Mouse (Mus musculus): ENCODE data around the gene Eva1b. TPM values are rescaled to one million over a fixed set of nuclear protein-coding genes. Genes with fewer than 3 reads are reported as not detected.

Eva1b gene
- polyA plus RNA-seq, 1 experiment from 2014 or later: 103 TPM

- Histone ChIP-seq H3K4me1 (ENCODE audit: insufficient read depth, low read length) (peaks cover 37% of the 10 kb centered on the region), H3K27me3 (ENCODE audit: insufficient read depth, low read length) (no peaks in the 10 kb centered on the region), H3K27ac (ENCODE audit: low read length) (no peak overlapping the region), H3K4me2 (replicated peaks; ENCODE audit: low read depth, low read length) (no peak overlapping the region), H3K36me3 (ENCODE audit: insufficient read depth, low read length) (peaks cover 45% of the 10 kb centered on the region), H3K9me3 (ENCODE audit: low read length) (no peaks in the 10 kb centered on the region), H3K4me3 (ENCODE audit: low read length) (no peak overlapping the region), H3K9ac (replicated peaks; ENCODE audit: low read length) (no peak overlapping the region)
- ATAC-seq (ENCODE audit: low FRiP score, low TSS enrichment): no peak
- WGBS: 90% methylated on average over 4 of the region's 4 CpGs
These were observed 12.9 kb upstream of the Eva1b start for GRCm38 (mm10) chr4:126134639-126135038.

- H3K4me2 ChIP-seq (replicated peaks; ENCODE audit: low read depth, low read length): no peak overlapping the region
- H3K27ac ChIP-seq (ENCODE audit: low read length): no peak overlapping the region
- WGBS: 86% methylated on average over 4 of the region's 4 CpGs
- peaks cover 17% of the 10 kb centered on the region for H3K4me1 ChIP-seq (ENCODE audit: insufficient read depth, low read length)
- H3K9me3 ChIP-seq (ENCODE audit: low read length): no peaks in the 10 kb centered on the region
- no peaks in the 10 kb centered on the region for H3K27me3 ChIP-seq (ENCODE audit: insufficient read depth, low read length)
- no peak overlapping the region for H3K9ac ChIP-seq (replicated peaks; ENCODE audit: low read length)
- ATAC-seq (ENCODE audit: low FRiP score, low TSS enrichment): no peak
- H3K4me3 ChIP-seq (ENCODE audit: low read length): no peak overlapping the region
- H3K36me3 ChIP-seq (ENCODE audit: insufficient read depth, low read length): peaks cover 46% of the 10 kb centered on the region
These were observed 9.8 kb upstream of the Eva1b start for GRCm38 (mm10) chr4:126137773-126138172.

GRCm38 (mm10) chr4:126141021-126141420 is 6.5 kb upstream of the Eva1b start:
- Histone ChIP-seq H3K27me3 (ENCODE audit: insufficient read depth, low read length) (no peaks in the 10 kb centered on the region), H3K9ac (replicated peaks; ENCODE audit: low read length) (peak overlapping the region; percentile 29; the same call in 1 of the 2 replicates), H3K4me1 (ENCODE audit: insufficient read depth, low read length) (peaks cover 23% of the 10 kb centered on the region), H3K36me3 (ENCODE audit: insufficient read depth, low read length) (peaks cover 36% of the 10 kb centered on the region), H3K9me3 (ENCODE audit: low read length) (no peaks in the 10 kb centered on the region), H3K4me3 (ENCODE audit: low read length) (no peak overlapping the region), H3K27ac (ENCODE audit: low read length) (peak overlapping the region; percentile 73), H3K4me2 (replicated peaks; ENCODE audit: low read depth, low read length) (no peak overlapping the region)
- no peak for ATAC-seq (ENCODE audit: low FRiP score, low TSS enrichment)
- WGBS: 59% methylated on average over 5 of the region's 5 CpGs

GRCm38 (mm10) chr4:126145396-126145795 is 2.1 kb upstream of the Eva1b start:
- no peak overlapping the region for H3K9ac ChIP-seq (replicated peaks; ENCODE audit: low read length)
- H3K4me1 ChIP-seq (ENCODE audit: insufficient read depth, low read length): peaks cover 52% of the 10 kb centered on the region
- no peak for ATAC-seq (ENCODE audit: low FRiP score, low TSS enrichment)
- no peak overlapping the region for H3K4me2 ChIP-seq (replicated peaks; ENCODE audit: low read depth, low read length)
- no peaks in the 10 kb centered on the region for H3K36me3 ChIP-seq (ENCODE audit: insufficient read depth, low read length)
- no peaks in the 10 kb centered on the region for H3K27me3 ChIP-seq (ENCODE audit: insufficient read depth, low read length)
- H3K4me3 ChIP-seq (ENCODE audit: low read length): no peak overlapping the region
- no peak overlapping the region for H3K27ac ChIP-seq (ENCODE audit: low read length)
- WGBS: 29% methylated on average over 4 of the region's 4 CpGs
- H3K9me3 ChIP-seq (ENCODE audit: low read length): no peaks in the 10 kb centered on the region

GRCm38 (mm10) chr4:126146974-126147532 is 491 bp upstream of the Eva1b start:
- Histone ChIP-seq H3K9me3 (ENCODE audit: low read length) (no peaks in the 10 kb centered on the region), H3K27ac (ENCODE audit: low read length) (peak overlapping the region; percentile 95), H3K4me1 (ENCODE audit: insufficient read depth, low read length) (peaks cover 56% of the 10 kb centered on the region), H3K9ac (replicated peaks; ENCODE audit: low read length) (peak overlapping the region; percentile 89; the same call in 1 of the 2 replicates), H3K4me3 (ENCODE audit: low read length) (peak overlapping the region; percentile 75; the same call in 1 of the 2 replicates), H3K4me2 (replicated peaks; ENCODE audit: low read depth, low read length) (peak overlapping the region; percentile 76), H3K27me3 (ENCODE audit: insufficient read depth, low read length) (no peaks in the 10 kb centered on the region), H3K36me3 (ENCODE audit: insufficient read depth, low read length) (peaks cover 3% of the 10 kb centered on the region; the same call in 1 of the 2 replicates)
- 20% methylated on average over 9 of the region's 9 CpGs for WGBS
- no peak for ATAC-seq (ENCODE audit: low FRiP score, low TSS enrichment)

GRCm38 (mm10) chr4:126148161-126148961 is 817 bp downstream of the Eva1b start:
- Histone ChIP-seq H3K36me3 (ENCODE audit: insufficient read depth, low read length) (peaks cover 7% of the 10 kb centered on the region; the same call in 1 of the 2 replicates), H3K27me3 (ENCODE audit: insufficient read depth, low read length) (no peaks in the 10 kb centered on the region), H3K9me3 (ENCODE audit: low read length) (no peaks in the 10 kb centered on the region), H3K4me2 (replicated peaks; ENCODE audit: low read depth, low read length) (peak overlapping the region; percentile 76), H3K4me1 (ENCODE audit: insufficient read depth, low read length) (peaks cover 56% of the 10 kb centered on the region), H3K27ac (ENCODE audit: low read length) (peak overlapping the region; percentile 95), H3K4me3 (ENCODE audit: low read length) (peak overlapping the region; percentile 75), H3K9ac (replicated peaks; ENCODE audit: low read length) (peak overlapping the region; percentile 89)
- peak; percentile 66 for ATAC-seq (ENCODE audit: low FRiP score, low TSS enrichment)
- under 1% methylated on average over 44 of the region's 67 CpGs for WGBS

GRCm38 (mm10) chr4:126149041-126149676 is 1.6 kb downstream of the Eva1b start:
- ATAC-seq (ENCODE audit: low FRiP score, low TSS enrichment): peak; percentile 1; the same call in 1 of the 2 replicates
- peak overlapping the region; percentile 89 for H3K9ac ChIP-seq (replicated peaks; ENCODE audit: low read length)
- peak overlapping the region; percentile 76 for H3K4me2 ChIP-seq (replicated peaks; ENCODE audit: low read depth, low read length)
- no peaks in the 10 kb centered on the region for H3K27me3 ChIP-seq (ENCODE audit: insufficient read depth, low read length)
- H3K4me1 ChIP-seq (ENCODE audit: insufficient read depth, low read length): peaks cover 56% of the 10 kb centered on the region
- peak overlapping the region; percentile 75 for H3K4me3 ChIP-seq (ENCODE audit: low read length)
- peaks cover 7% of the 10 kb centered on the region; the same call in 1 of the 2 replicates for H3K36me3 ChIP-seq (ENCODE audit: insufficient read depth, low read length)
- H3K9me3 ChIP-seq (ENCODE audit: low read length): no peaks in the 10 kb centered on the region
- 7% methylated on average over 42 of the region's 42 CpGs for WGBS
- H3K27ac ChIP-seq (ENCODE audit: low read length): peak overlapping the region; percentile 95

GRCm38 (mm10) chr4:126149798-126150197 is 2.3 kb downstream of the Eva1b start:
- 3% methylated on average over 10 of the region's 10 CpGs for WGBS
- H3K36me3 ChIP-seq (ENCODE audit: insufficient read depth, low read length): peaks cover 10% of the 10 kb centered on the region; the same call in 1 of the 2 replicates
- H3K9ac ChIP-seq (replicated peaks; ENCODE audit: low read length): peak overlapping the region; percentile 89
- no peaks in the 10 kb centered on the region for H3K27me3 ChIP-seq (ENCODE audit: insufficient read depth, low read length)
- H3K4me2 ChIP-seq (replicated peaks; ENCODE audit: low read depth, low read length): peak overlapping the region; percentile 76
- peaks cover 56% of the 10 kb centered on the region for H3K4me1 ChIP-seq (ENCODE audit: insufficient read depth, low read length)
- peak overlapping the region; percentile 75 for H3K4me3 ChIP-seq (ENCODE audit: low read length)
- no peaks in the 10 kb centered on the region for H3K9me3 ChIP-seq (ENCODE audit: low read length)
- peak overlapping the region; percentile 95 for H3K27ac ChIP-seq (ENCODE audit: low read length)
- ATAC-seq (ENCODE audit: low FRiP score, low TSS enrichment): peak; percentile 2; the same call in 1 of the 2 replicates

GRCm38 (mm10) chr4:126150297-126150948 is 2.9 kb downstream of the Eva1b start:
- Histone ChIP-seq H3K9ac (replicated peaks; ENCODE audit: low read length) (peak overlapping the region; percentile 89), H3K36me3 (ENCODE audit: insufficient read depth, low read length) (peaks cover 10% of the 10 kb centered on the region; the same call in 1 of the 2 replicates), H3K4me1 (ENCODE audit: insufficient read depth, low read length) (peaks cover 54% of the 10 kb centered on the region), H3K27ac (ENCODE audit: low read length) (peak overlapping the region; percentile 95), H3K27me3 (ENCODE audit: insufficient read depth, low read length) (no peaks in the 10 kb centered on the region), H3K4me2 (replicated peaks; ENCODE audit: low read depth, low read length) (peak overlapping the region; percentile 76), H3K4me3 (ENCODE audit: low read length) (peak overlapping the region; percentile 75), H3K9me3 (ENCODE audit: low read length) (no peaks in the 10 kb centered on the region)
- peak; percentile 69 for ATAC-seq (ENCODE audit: low FRiP score, low TSS enrichment)
- WGBS: 14% methylated on average over 16 of the region's 16 CpGs

Measured in kidney, embryonic 16.5 days (tissue).